Mouse (Mus musculus): ENCODE data around the gene Lyrm7.

Gene Lyrm7

GRCm38 (mm10) chr11:54845470-54846442, 15.0 kb downstream of the Lyrm7 start:
- DNase-seq (ENCODE audit: low read depth, low spot score): peak; percentile 26

- no peak for DNase-seq (ENCODE audit: low read depth, low spot score)
Observed at GRCm38 (mm10) chr11:54844959-54845358, 15.8 kb downstream of the Lyrm7 start.

- DNase-seq (ENCODE audit: low read depth, low spot score): peak; percentile 53
Observed at GRCm38 (mm10) chr11:54844424-54844823, 16.3 kb downstream of the Lyrm7 start.

GRCm38 (mm10) chr11:54840891-54841290, 19.8 kb downstream of the Lyrm7 start:
- DNase-seq (ENCODE audit: low read depth, low spot score): no peak

GRCm38 (mm10) chr11:54839696-54840095, 21.0 kb downstream of the Lyrm7 start:
- peak; percentile 47 for DNase-seq (ENCODE audit: low read depth, low spot score)

GRCm38 (mm10) chr11:54836106-54836505, 24.6 kb downstream of the Lyrm7 start:
- no peak for DNase-seq (ENCODE audit: low read depth, low spot score)

- DNase-seq (ENCODE audit: low read depth, low spot score): peak; percentile 82
Observed at GRCm38 (mm10) chr11:54834596-54834995, 26.1 kb downstream of the Lyrm7 start.

GRCm38 (mm10) chr11:54833833-54834232, 26.9 kb downstream of the Lyrm7 start:
- DNase-seq (ENCODE audit: low read depth, low spot score): no peak

- peak; percentile 34 for DNase-seq (ENCODE audit: low read depth, low spot score)
Observed at GRCm38 (mm10) chr11:54826819-54827218, 33.9 kb downstream of the Lyrm7 start.

GRCm38 (mm10) chr11:54825774-54826173, 34.9 kb downstream of the Lyrm7 start:
- DNase-seq (ENCODE audit: low read depth, low spot score): peak; percentile 78

- DNase-seq (ENCODE audit: low read depth, low spot score): no peak
Observed at GRCm38 (mm10) chr11:54823467-54823866, 37.2 kb downstream of the Lyrm7 start.

- peak; percentile 53 for DNase-seq (ENCODE audit: low read depth, low spot score)
Observed at GRCm38 (mm10) chr11:54819489-54819888, 41.2 kb downstream of the Lyrm7 start.

- DNase-seq (ENCODE audit: low read depth, low spot score): no peak
Observed at GRCm38 (mm10) chr11:54817449-54817848, 43.3 kb downstream of the Lyrm7 start.

GRCm38 (mm10) chr11:54815659-54816058, 45.1 kb downstream of the Lyrm7 start:
- no peak for DNase-seq (ENCODE audit: low read depth, low spot score)

- DNase-seq (ENCODE audit: low read depth, low spot score): no peak
Observed at GRCm38 (mm10) chr11:54812812-54813516, 47.8 kb downstream of the Lyrm7 start.

- no peak for DNase-seq (ENCODE audit: low read depth, low spot score)
Observed at GRCm38 (mm10) chr11:54812314-54812713, 48.4 kb downstream of the Lyrm7 start.

GRCm38 (mm10) chr11:54811054-54811453, 49.7 kb downstream of the Lyrm7 start:
- DNase-seq (ENCODE audit: low read depth, low spot score): no peak

GRCm38 (mm10) chr11:54809582-54809981, 51.1 kb downstream of the Lyrm7 start:
- DNase-seq (ENCODE audit: low read depth, low spot score): no peak

GRCm38 (mm10) chr11:54808177-54808576, 52.5 kb downstream of the Lyrm7 start:
- DNase-seq (ENCODE audit: low read depth, low spot score): no peak

- no peak for DNase-seq (ENCODE audit: low read depth, low spot score)
Observed at GRCm38 (mm10) chr11:54807669-54808068, 53.0 kb downstream of the Lyrm7 start.

GRCm38 (mm10) chr11:54806891-54807290, 53.8 kb downstream of the Lyrm7 start:
- peak; percentile 82 for DNase-seq (ENCODE audit: low read depth, low spot score)

- no peak for DNase-seq (ENCODE audit: low read depth, low spot score)
Observed at GRCm38 (mm10) chr11:54805196-54805595, 55.5 kb downstream of the Lyrm7 start.

GRCm38 (mm10) chr11:54802621-54803020, 58.1 kb downstream of the Lyrm7 start:
- no peak for DNase-seq (ENCODE audit: low read depth, low spot score)

Data from ZHBTc4 (cell line).